Mouse (Mus musculus) left cerebral cortex, postnatal 10 days (tissue): ENCODE measurements at regions not wholly inside any gene's neighbourhood (a gene's known extent, or its start where the extent isn't known, plus 50 kb on each side); places are given as distances from the start of the nearest gene placed in this dataset.

Source experiments
- DNase-seq, 2 experiments: peaks; one replicate each; pipeline ENCODE4 v3.0.0; 2021 to 2022; ENCODE audit warnings: low spot score in 2 of 2, mixed read lengths in 1 of 2; ENCODE audit errors: extremely low spot score in 1 of 2
- intact Hi-C: fragments of 180-260 bp; cut with DNase I; formaldehyde crosslinking; loops from one replicate; pipeline ENCODE4 v1.15.1; 2025

- DNase-seq, result no peak
- intact Hi-C loops, result no loop called here
Observed at GRCm38 (mm10) chr10:98029124-98029523, 302.6 kb upstream of the C030005K15Rik start.

GRCm38 (mm10) chr10:98029621-98030020, 303.1 kb upstream of the C030005K15Rik start:
- intact Hi-C loops, result no loop called here
- DNase-seq, result no peak

- intact Hi-C loops, result no loop called here
- DNase-seq, result no peak
Observed at GRCm38 (mm10) chr10:98032661-98033060, 306.1 kb upstream of the C030005K15Rik start.

GRCm38 (mm10) chr10:98041766-98042165, 315.2 kb upstream of the C030005K15Rik start:
- DNase-seq, result no peak
- intact Hi-C loops, result no loop called here

GRCm38 (mm10) chr10:98043873-98044272, 317.3 kb upstream of the C030005K15Rik start:
- DNase-seq, result no peak
- intact Hi-C loops, result no loop called here

GRCm38 (mm10) chr10:98044579-98044978, 318.0 kb upstream of the C030005K15Rik start:
- intact Hi-C loops, result no loop called here
- DNase-seq, result no peak

- DNase-seq, result no peak
- intact Hi-C loops, result no loop called here
Observed at GRCm38 (mm10) chr10:98073432-98073831, 346.9 kb upstream of the C030005K15Rik start.

- DNase-seq, result no peak
- intact Hi-C loops, result no loop called here
Observed at GRCm38 (mm10) chr10:98084881-98085280, 358.3 kb upstream of the C030005K15Rik start.

GRCm38 (mm10) chr10:98116296-98116695, 389.7 kb upstream of the C030005K15Rik start:
- intact Hi-C loops, result no loop called here

GRCm38 (mm10) chr10:98125713-98126112, 399.2 kb upstream of the C030005K15Rik start:
- DNase-seq, result no peak
- intact Hi-C loops, result no loop called here

More at GRCm38 (mm10) chr10:98116296-98116695, 389.7 kb upstream of the C030005K15Rik start:
- no peak for DNase-seq

GRCm38 (mm10) chr10:98135026-98135425, 408.5 kb upstream of the C030005K15Rik start:
- DNase-seq, result no peak
- intact Hi-C loops, result no loop called here

- intact Hi-C loops, result no loop called here
- no peak for DNase-seq
Observed at GRCm38 (mm10) chr10:98145773-98146172, 419.2 kb upstream of the C030005K15Rik start.

- DNase-seq, result no peak
- intact Hi-C loops, result no loop called here
Observed at GRCm38 (mm10) chr10:98146998-98147863, 420.7 kb upstream of the C030005K15Rik start.

GRCm38 (mm10) chr10:98155982-98156381, 429.4 kb upstream of the C030005K15Rik start:
- intact Hi-C loops, result no loop called here
- DNase-seq, result no peak

GRCm38 (mm10) chr10:98185666-98186065, 459.1 kb upstream of the C030005K15Rik start:
- no peak for DNase-seq
- intact Hi-C loops, result no loop called here

GRCm38 (mm10) chr10:98196852-98197251, 470.3 kb upstream of the C030005K15Rik start:
- no peak for DNase-seq

GRCm38 (mm10) chr10:98210246-98210645, 483.7 kb upstream of the C030005K15Rik start:
- DNase-seq, result peak in 1 of 2 experiments; percentile 2

More at GRCm38 (mm10) chr10:98196852-98197251, 470.3 kb upstream of the C030005K15Rik start:
- intact Hi-C loops, result no loop called here

GRCm38 (mm10) chr10:98212876-98213587, 486.5 kb upstream of the C030005K15Rik start:
- DNase-seq, result peak in 1 of 2 experiments; percentile 1
- intact Hi-C loops, result no loop called here

More at GRCm38 (mm10) chr10:98210246-98210645, 483.7 kb upstream of the C030005K15Rik start:
- intact Hi-C loops, result no loop called here

GRCm38 (mm10) chr10:98231017-98231416, 504.5 kb upstream of the C030005K15Rik start:
- intact Hi-C loops, result no loop called here
- DNase-seq, result no peak
